Mouse (Mus musculus) CH12F3 (cell line): ENCODE measurements around the gene Igfbp4.

ENCODE experiments used
- in situ Hi-C: fragments of 300-500 bp; cut with MboI; formaldehyde crosslinking; loops from 2 replicates; pipeline ENCODE4 v1.14.3; 2020; ENCODE audit warnings: low sequenced_read_pairs

The Igfbp4 gene

GRCm38 (mm10) chr11:99077869-99078268, 36.8 kb downstream of the Igfbp4 start:
- in situ Hi-C loops: no loop called here

GRCm38 (mm10) chr11:99080902-99081543, 40.0 kb downstream of the Igfbp4 start:
- in situ Hi-C loops: no loop called here

GRCm38 (mm10) chr11:99081566-99081965, 40.5 kb downstream of the Igfbp4 start:
- in situ Hi-C loops: no loop called here

- in situ Hi-C loops: no loop called here
Measured at GRCm38 (mm10) chr11:99082098-99082497, 41.1 kb downstream of the Igfbp4 start.

- in situ Hi-C loops: no loop called here
Measured at GRCm38 (mm10) chr11:99083516-99083915, 42.5 kb downstream of the Igfbp4 start.

GRCm38 (mm10) chr11:99084366-99084765, 43.3 kb downstream of the Igfbp4 start:
- in situ Hi-C loops: no loop called here

GRCm38 (mm10) chr11:99088486-99088885, 47.4 kb downstream of the Igfbp4 start:
- in situ Hi-C loops: no loop called here

GRCm38 (mm10) chr11:99089077-99089601, 48.1 kb downstream of the Igfbp4 start, which contains the start of gene Tns4:
Gene Tns4, minus strand, starts transcription at chr11:99089306.
- in situ Hi-C loops: no loop called here

GRCm38 (mm10) chr11:99090391-99090790, 49.3 kb downstream of the Igfbp4 start:
- in situ Hi-C loops: no loop called here

GRCm38 (mm10) chr11:99091666-99092065, 50.6 kb downstream of the Igfbp4 start:
- in situ Hi-C loops: no loop called here

GRCm38 (mm10) chr11:99093740-99094139, 52.7 kb downstream of the Igfbp4 start:
- in situ Hi-C loops: no loop called here

GRCm38 (mm10) chr11:99094911-99095676, 54.0 kb downstream of the Igfbp4 start:
- in situ Hi-C loops: no loop called here

- in situ Hi-C loops: no loop called here
Measured at GRCm38 (mm10) chr11:99095759-99096158, 54.7 kb downstream of the Igfbp4 start.

- in situ Hi-C loops: no loop called here
Measured at GRCm38 (mm10) chr11:99096417-99096816, 55.4 kb downstream of the Igfbp4 start.

GRCm38 (mm10) chr11:99096996-99097774, 56.1 kb downstream of the Igfbp4 start:
- in situ Hi-C loops: no loop called here

- in situ Hi-C loops: no loop called here
Measured at GRCm38 (mm10) chr11:99098924-99099323, 57.9 kb downstream of the Igfbp4 start.

- in situ Hi-C loops: no loop called here
Measured at GRCm38 (mm10) chr11:99099516-99099915, 58.5 kb downstream of the Igfbp4 start.

- in situ Hi-C loops: no loop called here
Measured at GRCm38 (mm10) chr11:99100215-99100614, 59.2 kb downstream of the Igfbp4 start.

- in situ Hi-C loops: no loop called here
Measured at GRCm38 (mm10) chr11:99101693-99102092, 60.6 kb downstream of the Igfbp4 start.

- in situ Hi-C loops: no loop called here
Measured at GRCm38 (mm10) chr11:99102575-99103270, 61.7 kb downstream of the Igfbp4 start.
